Mouse (Mus musculus) stomach, embryonic 14.5 days (tissue): ENCODE results near the gene Gpc5. TPM values are rescaled to one million over a fixed set of nuclear protein-coding genes. Genes with fewer than 3 reads are reported as not detected.

Experiments
- ATAC-seq: fragments of 200-750 bp; cut with Nextera tagmentation; 2 replicates; pipeline ENCODE4 v1.8.0; 2017; ENCODE audit warnings: low read depth, moderate TSS enrichment; ENCODE audit not compliant: insufficient number of reproducible peaks, insufficient read depth, low FRiP score
- H3K27ac ChIP-seq: fragments of 300-500 bp; sonication (generic); 2 replicates; pipeline ENCODE4 v1.5.1; 2014; ENCODE audit warnings: mild to moderate bottlenecking, low read length, moderate library complexity, mixed read lengths
- H3K27me3 ChIP-seq: fragments of 300-500 bp; sonication (generic); 2 replicates; pipeline ENCODE4 v1.6.1; 2014; ENCODE audit warnings: low read length, control low read depth, mixed read lengths; ENCODE audit not compliant: control insufficient read depth, insufficient read depth
- H3K36me3 ChIP-seq: fragments of 300-500 bp; sonication (generic); 2 replicates; pipeline ENCODE4 v1.6.1; 2014; ENCODE audit warnings: mild to moderate bottlenecking, control low read depth, low read length, moderate library complexity, mixed read lengths; ENCODE audit not compliant: control insufficient read depth, insufficient read depth
- H3K4me1 ChIP-seq: fragments of 300-500 bp; sonication (generic); 2 replicates; pipeline ENCODE4 v1.6.1; 2014; ENCODE audit warnings: low read length, control low read depth, mixed read lengths; ENCODE audit not compliant: control insufficient read depth, insufficient read depth
- H3K4me2 ChIP-seq: fragments of 300-500 bp; sonication (generic); replicated peaks from 2 replicates; pipeline ENCODE4 v1.6.1; 2014; ENCODE audit warnings: low read depth, low read length, control low read depth
- H3K4me3 ChIP-seq: fragments of 300-500 bp; sonication (generic); 2 replicates; pipeline ENCODE4 v1.5.1; 2014; ENCODE audit warnings: low read depth, low read length, control low read depth
- H3K9ac ChIP-seq: fragments of 300-500 bp; sonication (generic); replicated peaks from 2 replicates; pipeline ENCODE4 v1.6.1; 2014; ENCODE audit warnings: low read depth, mild to moderate bottlenecking, control low read depth, low read length, moderate library complexity, mixed read lengths
- H3K9me3 ChIP-seq: fragments of 300-500 bp; sonication (generic); 2 replicates; pipeline ENCODE4 v1.6.1; 2016; ENCODE audit warnings: low read depth, low read length, control low read depth; ENCODE audit not compliant: control insufficient read depth
- WGBS: fragments of 180-500 bp; shearing (Covaris S2); extraction: QIAGEN DNeasy Blood & Tissue Kit; methylation state at CpG from one replicate; pipeline ENCODE4 v1.1.7; 2014; 5-methylcytosine and 5-hydroxymethylcytosine counted together
- polyA plus RNA-seq: library from polyadenylated mRNA; unstranded; fragments of >200 nt; fragmentation: Nextera tagmentation; extraction: Ambion mirVana; gene quantifications from 2 replicates; pipeline ENCODE4 v1.2.1, GENCODE M21; 2014

Gpc5 gene
- polyA plus RNA-seq, 1 experiment from 2014 or later, result 0.48 TPM

DNA sequence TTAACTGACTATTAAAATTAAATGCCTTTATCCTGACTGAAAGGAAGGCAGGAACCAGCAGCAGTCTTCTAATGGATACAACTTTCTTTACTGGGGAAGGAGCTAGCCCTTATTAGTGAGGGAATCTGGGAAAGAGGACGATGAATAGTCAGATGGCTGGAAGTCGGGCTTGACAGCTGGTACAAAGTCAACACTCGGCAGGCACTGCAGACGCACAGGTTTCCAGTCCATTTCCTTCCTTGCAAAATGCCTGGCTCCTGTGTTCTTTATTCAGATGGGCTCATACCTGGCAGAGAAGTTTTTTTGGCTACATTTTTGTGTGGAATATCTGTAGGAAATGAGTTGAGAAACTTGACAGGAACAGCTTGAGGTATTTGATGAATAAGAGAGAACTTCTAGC, 1364.2 kb downstream of the Gpc5 start:
- Histone ChIP-seq H3K4me3 (no peak overlapping the region), H3K27ac (no peak overlapping the region), H3K4me2 (no peak overlapping the region), H3K36me3 (no peaks in the 10 kb centered on the region), H3K9me3 (no peaks in the 10 kb centered on the region), H3K27me3 (no peaks in the 10 kb centered on the region), H3K4me1 (no peaks in the 10 kb centered on the region), H3K9ac (no peak overlapping the region)
- ATAC-seq, result no peak
- WGBS, result 40% methylated on average over 4 of the region's 4 CpGs

GRCm38 (mm10) chr14:116473378-116474179, 1381.6 kb downstream of the Gpc5 start:
- no peak overlapping the region for H3K4me3 ChIP-seq
- H3K27ac ChIP-seq, result no peak overlapping the region
- no peak overlapping the region for H3K4me2 ChIP-seq
- H3K9ac ChIP-seq, result no peak overlapping the region
- H3K4me1 ChIP-seq, result no peaks in the 10 kb centered on the region
- no peaks in the 10 kb centered on the region for H3K27me3 ChIP-seq
- no peaks in the 10 kb centered on the region for H3K9me3 ChIP-seq
- WGBS, result 80% methylated on average over 8 of the region's 8 CpGs
- H3K36me3 ChIP-seq, result no peaks in the 10 kb centered on the region
- ATAC-seq, result no peak

DNA sequence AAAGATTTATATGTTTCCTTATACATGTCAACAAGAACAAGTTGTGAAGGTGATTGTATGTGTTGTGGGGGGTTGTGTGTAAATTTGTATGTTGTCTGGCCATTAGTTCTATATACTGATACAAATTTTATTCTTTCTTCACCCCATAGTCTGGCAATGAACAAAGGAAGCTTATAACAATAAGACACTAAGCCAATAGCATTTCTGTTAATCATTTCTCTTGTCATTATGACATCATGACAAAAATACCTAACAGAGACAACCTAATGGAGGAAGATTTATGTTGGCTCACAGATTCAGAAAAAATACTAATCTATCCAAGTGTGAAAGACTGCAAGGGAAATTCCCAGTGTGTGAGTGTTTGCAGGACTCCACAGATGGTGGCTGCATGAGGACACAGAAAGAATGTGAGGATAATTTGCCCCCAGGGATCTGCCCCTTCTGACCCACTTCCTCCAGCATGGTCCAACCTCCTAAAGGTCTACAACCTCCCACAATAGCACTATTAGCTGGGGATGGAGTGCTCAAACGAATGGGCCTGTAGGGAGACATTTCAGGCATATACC, 1402.4 kb downstream of the Gpc5 start:
- Histone ChIP-seq H3K27ac (no peak overlapping the region), H3K4me1 (no peaks in the 10 kb centered on the region), H3K9me3 (no peaks in the 10 kb centered on the region), H3K9ac (no peak overlapping the region), H3K4me2 (no peak overlapping the region), H3K4me3 (no peak overlapping the region), H3K27me3 (no peaks in the 10 kb centered on the region), H3K36me3 (no peaks in the 10 kb centered on the region)
- ATAC-seq, result no peak
- WGBS, result 44% methylated on average over 1 of the region's 1 CpGs

- H3K4me2 ChIP-seq, result no peak overlapping the region
- no peak for ATAC-seq
- no peak overlapping the region for H3K4me3 ChIP-seq
- no peaks in the 10 kb centered on the region for H3K27me3 ChIP-seq
- no peak overlapping the region for H3K9ac ChIP-seq
- no peaks in the 10 kb centered on the region for H3K9me3 ChIP-seq
- 79% methylated on average over 3 of the region's 3 CpGs for WGBS
- H3K36me3 ChIP-seq, result no peaks in the 10 kb centered on the region
- no peaks in the 10 kb centered on the region for H3K4me1 ChIP-seq
- H3K27ac ChIP-seq, result no peak overlapping the region
These were observed 1446.2 kb downstream of the Gpc5 start for GRCm38 (mm10) chr14:116538216-116538615.

DNA sequence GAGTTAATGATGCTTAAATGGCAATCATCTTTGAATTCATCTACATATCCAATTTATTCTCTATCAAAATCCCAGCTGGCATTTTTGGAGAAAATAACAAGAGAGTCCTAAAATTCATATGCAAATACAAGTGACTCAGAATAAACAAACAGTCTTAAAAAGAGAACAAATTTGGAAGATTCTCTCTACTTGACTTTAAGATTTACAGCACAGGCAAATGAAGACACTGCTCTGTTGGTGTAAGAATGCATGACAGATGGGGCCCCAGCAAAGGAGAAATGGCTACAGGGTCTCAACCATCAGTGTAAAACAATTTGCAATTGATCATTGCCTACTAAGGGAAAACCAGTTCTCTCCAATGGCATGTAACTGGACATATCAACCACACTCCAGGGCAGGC, 1451.7 kb downstream of the Gpc5 start:
- Histone ChIP-seq H3K27me3 (no peaks in the 10 kb centered on the region), H3K4me3 (no peak overlapping the region), H3K4me2 (no peak overlapping the region), H3K9me3 (no peaks in the 10 kb centered on the region), H3K27ac (no peak overlapping the region), H3K9ac (no peak overlapping the region), H3K36me3 (no peaks in the 10 kb centered on the region), H3K4me1 (no peaks in the 10 kb centered on the region)
- ATAC-seq, result no peak

DNA sequence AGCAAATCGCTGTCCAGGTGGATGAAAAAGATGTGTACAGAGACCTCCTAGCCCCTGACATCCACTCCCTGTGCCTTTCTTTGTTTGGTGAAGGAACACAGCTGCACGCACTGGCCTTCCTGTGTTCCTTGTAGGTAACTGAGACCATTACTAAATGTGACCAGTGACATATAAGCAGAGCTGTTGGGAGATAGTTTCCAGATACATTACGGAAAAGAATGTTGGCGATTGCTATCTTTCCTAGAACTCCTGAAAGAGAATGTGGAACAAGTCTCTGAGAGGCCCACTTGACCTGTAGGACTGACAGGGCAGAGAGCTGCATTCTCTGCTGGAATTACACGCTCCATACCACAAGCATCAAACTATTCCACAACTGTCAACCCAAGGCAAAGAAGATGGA, 1459.4 kb downstream of the Gpc5 start:
- Histone ChIP-seq H3K4me3 (no peak overlapping the region), H3K27me3 (no peaks in the 10 kb centered on the region), H3K27ac (no peak overlapping the region), H3K36me3 (no peaks in the 10 kb centered on the region), H3K9me3 (no peaks in the 10 kb centered on the region), H3K4me1 (no peaks in the 10 kb centered on the region), H3K4me2 (no peak overlapping the region), H3K9ac (no peak overlapping the region)
- 29% methylated on average over 5 of the region's 5 CpGs for WGBS
- ATAC-seq, result no peak

DNA sequence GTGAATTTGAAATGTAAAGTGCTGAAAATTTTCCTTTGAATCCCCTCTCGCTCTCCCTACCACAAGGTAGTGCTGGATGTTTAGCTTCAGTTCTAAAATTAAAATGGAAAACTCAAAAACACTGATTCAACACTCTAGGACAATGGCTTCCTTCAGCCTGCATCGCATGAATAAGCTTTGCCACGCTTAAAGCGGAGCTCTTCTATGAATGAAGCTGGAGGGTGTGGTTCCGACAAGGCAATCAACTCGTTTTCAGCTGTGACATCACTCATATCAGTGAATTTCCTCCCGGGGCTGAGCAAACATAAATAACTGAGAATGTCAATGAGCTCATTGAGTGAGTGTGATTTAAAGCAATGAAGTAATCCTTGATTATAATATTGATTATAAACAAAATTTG, 1461.3 kb downstream of the Gpc5 start:
- Histone ChIP-seq H3K9me3 (no peaks in the 10 kb centered on the region), H3K27me3 (no peaks in the 10 kb centered on the region), H3K4me2 (no peak overlapping the region), H3K4me3 (no peak overlapping the region), H3K4me1 (no peaks in the 10 kb centered on the region), H3K36me3 (no peaks in the 10 kb centered on the region), H3K27ac (no peak overlapping the region), H3K9ac (no peak overlapping the region)
- ATAC-seq, result peak; percentile 42; the same call in 1 of the 2 replicates
- 42% methylated on average over 7 of the region's 7 CpGs for WGBS

- Histone ChIP-seq H3K9ac (no peak overlapping the region), H3K4me1 (0 out of 2 replicates have a peak, but pooled peaks cover 3% of the 10 kb centered on the region), H3K4me3 (no peak overlapping the region), H3K36me3 (no peaks in the 10 kb centered on the region), H3K27ac (no peak overlapping the region; the same call in 1 of the 2 replicates), H3K9me3 (no peaks in the 10 kb centered on the region), H3K27me3 (no peaks in the 10 kb centered on the region), H3K4me2 (no peak overlapping the region)
- ATAC-seq, result peak; percentile 33; the same call in 1 of the 2 replicates
- 37% methylated on average over 9 of the region's 9 CpGs for WGBS
These were observed 1466.3 kb downstream of the Gpc5 start for GRCm38 (mm10) chr14:116558141-116558800.
